Mouse (Mus musculus): ENCODE data around the gene Pltp. TPM values are rescaled to one million over a fixed set of nuclear protein-coding genes. Genes with fewer than 3 reads are reported as not detected.
"Not testable (repeated sequence)": the region's sequence is repeated elsewhere in the genome, so short reads cannot be mapped to it uniquely, and the experiment has no call there.

The Pltp gene
- polyA plus RNA-seq, 1 experiment from 2014 or later, result 97.3 TPM

- no peak for DNase-seq (ENCODE audit: low spot score, missing footprints)
- Histone ChIP-seq H3K27me3 (ENCODE audit: control insufficient read depth, insufficient read depth, low read length) (no peaks in the 10 kb centered on the region), H3K27ac (ENCODE audit: low read depth, low read length) (no peak overlapping the region), H3K9ac (ENCODE audit: low read length) (no peak overlapping the region), H3K4me2 (no peak overlapping the region), H3K4me3 (ENCODE audit: low read depth, low read length) (no peak overlapping the region), H3K36me3 (ENCODE audit: control insufficient read depth, insufficient read depth, low read length) (no peaks in the 10 kb centered on the region), H3K9me3 (ENCODE audit: control insufficient read depth, low read length) (peaks cover 4% of the 10 kb centered on the region), H3K4me1 (ENCODE audit: control insufficient read depth, insufficient read depth, low read length) (no peaks in the 10 kb centered on the region)
- ATAC-seq (ENCODE audit: low FRiP score), result no peak
- WGBS, result 54% methylated on average over 6 of the region's 6 CpGs
These were observed 14.2 kb upstream of the Pltp start for GRCm38 (mm10) chr2:164871602-164872303.

GRCm38 (mm10) chr2:164868491-164868890 lies 11.0 kb upstream of the Pltp start:
- WGBS, result 81% methylated on average over 7 of the region's 7 CpGs
- Histone ChIP-seq H3K4me2 (no peak overlapping the region), H3K27ac (ENCODE audit: low read depth, low read length) (no peak overlapping the region), H3K9me3 (ENCODE audit: control insufficient read depth, low read length) (peaks cover 4% of the 10 kb centered on the region), H3K9ac (ENCODE audit: low read length) (no peak overlapping the region), H3K4me1 (ENCODE audit: control insufficient read depth, insufficient read depth, low read length) (no peaks in the 10 kb centered on the region), H3K4me3 (ENCODE audit: low read depth, low read length) (no peak overlapping the region), H3K36me3 (ENCODE audit: control insufficient read depth, insufficient read depth, low read length) (no peaks in the 10 kb centered on the region), H3K27me3 (ENCODE audit: control insufficient read depth, insufficient read depth, low read length) (no peaks in the 10 kb centered on the region)
- no peak for DNase-seq (ENCODE audit: low spot score, missing footprints)
- no peak for ATAC-seq (ENCODE audit: low FRiP score)

GRCm38 (mm10) chr2:164867566-164867965 lies 10.1 kb upstream of the Pltp start:
- Histone ChIP-seq H3K36me3 (ENCODE audit: control insufficient read depth, insufficient read depth, low read length) (no peaks in the 10 kb centered on the region), H3K4me2 (no peak overlapping the region)
- no peak for ATAC-seq (ENCODE audit: low FRiP score)

GRCm38 (mm10) chr2:164866741-164867551 lies 9.4 kb upstream of the Pltp start:
- DNase-seq (ENCODE audit: low spot score, missing footprints) (no peak), ATAC-seq (ENCODE audit: low FRiP score) (peak; percentile 38; the same call in 1 of the 2 replicates)
- H3K4me1 ChIP-seq (ENCODE audit: control insufficient read depth, insufficient read depth, low read length), result no peaks in the 10 kb centered on the region
- H3K9ac ChIP-seq (ENCODE audit: low read length), result no peak overlapping the region
- H3K4me3 ChIP-seq (ENCODE audit: low read depth, low read length), result no peak overlapping the region
- no peak overlapping the region for H3K4me2 ChIP-seq
- no peaks in the 10 kb centered on the region for H3K27me3 ChIP-seq (ENCODE audit: control insufficient read depth, insufficient read depth, low read length)
- H3K27ac ChIP-seq (ENCODE audit: low read depth, low read length), result no peak overlapping the region
- WGBS, result 71% methylated on average over 16 of the region's 16 CpGs
- peaks cover 4% of the 10 kb centered on the region for H3K9me3 ChIP-seq (ENCODE audit: control insufficient read depth, low read length)
- H3K36me3 ChIP-seq (ENCODE audit: control insufficient read depth, insufficient read depth, low read length), result no peaks in the 10 kb centered on the region

More at GRCm38 (mm10) chr2:164867566-164867965, 10.1 kb upstream of the Pltp start:
- WGBS, result 93% methylated on average over 7 of the region's 7 CpGs
- Histone ChIP-seq H3K9me3 (ENCODE audit: control insufficient read depth, low read length) (peaks cover 4% of the 10 kb centered on the region), H3K4me1 (ENCODE audit: control insufficient read depth, insufficient read depth, low read length) (no peaks in the 10 kb centered on the region), H3K27ac (ENCODE audit: low read depth, low read length) (no peak overlapping the region), H3K4me3 (ENCODE audit: low read depth, low read length) (no peak overlapping the region), H3K9ac (ENCODE audit: low read length) (no peak overlapping the region), H3K27me3 (ENCODE audit: control insufficient read depth, insufficient read depth, low read length) (no peaks in the 10 kb centered on the region)
- DNase-seq (ENCODE audit: low spot score, missing footprints), result no peak

- Histone ChIP-seq H3K4me2 (no peak overlapping the region), H3K27me3 (ENCODE audit: control insufficient read depth, insufficient read depth, low read length) (no peaks in the 10 kb centered on the region), H3K9me3 (ENCODE audit: control insufficient read depth, low read length) (peaks cover 4% of the 10 kb centered on the region), H3K4me3 (ENCODE audit: low read depth, low read length) (no peak overlapping the region), H3K4me1 (ENCODE audit: control insufficient read depth, insufficient read depth, low read length) (no peaks in the 10 kb centered on the region), H3K9ac (ENCODE audit: low read length) (no peak overlapping the region), H3K36me3 (ENCODE audit: control insufficient read depth, insufficient read depth, low read length) (no peaks in the 10 kb centered on the region), H3K27ac (ENCODE audit: low read depth, low read length) (no peak overlapping the region)
- WGBS, result 81% methylated on average over 4 of the region's 4 CpGs
- DNase-seq (ENCODE audit: low spot score, missing footprints) (no peak), ATAC-seq (ENCODE audit: low FRiP score) (no peak)
These were observed 7.1 kb upstream of the Pltp start for GRCm38 (mm10) chr2:164864593-164864992.

GRCm38 (mm10) chr2:164863411-164863810 lies 5.9 kb upstream of the Pltp start:
- not testable (repeated sequence) for DNase-seq (ENCODE audit: low spot score, missing footprints); H3K27ac ChIP-seq (ENCODE audit: low read depth, low read length); H3K4me3 ChIP-seq (ENCODE audit: low read depth, low read length); H3K4me1 ChIP-seq (ENCODE audit: control insufficient read depth, insufficient read depth, low read length); H3K9ac ChIP-seq (ENCODE audit: low read length); H3K27me3 ChIP-seq (ENCODE audit: control insufficient read depth, insufficient read depth, low read length); H3K36me3 ChIP-seq (ENCODE audit: control insufficient read depth, insufficient read depth, low read length); ATAC-seq (ENCODE audit: low FRiP score); H3K9me3 ChIP-seq (ENCODE audit: control insufficient read depth, low read length); H3K4me2 ChIP-seq
- WGBS, result 94% methylated on average over 7 of the region's 9 CpGs

- H3K9ac ChIP-seq (ENCODE audit: low read length), result no peak overlapping the region
- H3K27ac ChIP-seq (ENCODE audit: low read depth, low read length), result no peak overlapping the region
- no peak overlapping the region for H3K4me3 ChIP-seq (ENCODE audit: low read depth, low read length)
- ATAC-seq (ENCODE audit: low FRiP score), result no peak
- 65% methylated on average over 9 of the region's 9 CpGs for WGBS
- H3K27me3 ChIP-seq (ENCODE audit: control insufficient read depth, insufficient read depth, low read length), result no peaks in the 10 kb centered on the region; the same call in 1 of the 2 replicates
- no peak for DNase-seq (ENCODE audit: low spot score, missing footprints)
- peaks cover 7% of the 10 kb centered on the region for H3K4me1 ChIP-seq (ENCODE audit: control insufficient read depth, insufficient read depth, low read length)
- no peak overlapping the region for H3K4me2 ChIP-seq
- no peaks in the 10 kb centered on the region for H3K9me3 ChIP-seq (ENCODE audit: control insufficient read depth, low read length)
- H3K36me3 ChIP-seq (ENCODE audit: control insufficient read depth, insufficient read depth, low read length), result no peaks in the 10 kb centered on the region
These were observed 4.8 kb upstream of the Pltp start for GRCm38 (mm10) chr2:164862179-164862861.

- Histone ChIP-seq H3K27ac (ENCODE audit: low read depth, low read length) (no peak overlapping the region), H3K4me1 (ENCODE audit: control insufficient read depth, insufficient read depth, low read length) (peaks cover 9% of the 10 kb centered on the region), H3K4me2 (no peak overlapping the region), H3K9me3 (ENCODE audit: control insufficient read depth, low read length) (no peaks in the 10 kb centered on the region), H3K9ac (ENCODE audit: low read length) (no peak overlapping the region), H3K27me3 (ENCODE audit: control insufficient read depth, insufficient read depth, low read length) (peaks cover 2% of the 10 kb centered on the region; the same call in 1 of the 2 replicates), H3K36me3 (ENCODE audit: control insufficient read depth, insufficient read depth, low read length) (no peaks in the 10 kb centered on the region), H3K4me3 (ENCODE audit: low read depth, low read length) (no peak overlapping the region)
- no peak for DNase-seq (ENCODE audit: low spot score, missing footprints)
- WGBS, result 78% methylated on average over 4 of the region's 4 CpGs
- ATAC-seq (ENCODE audit: low FRiP score), result no peak
These were observed 3.6 kb upstream of the Pltp start for GRCm38 (mm10) chr2:164861094-164861493.
